11 mouse cellular contexts compared by ENCODE assay signal in the genomic region with DNA sequence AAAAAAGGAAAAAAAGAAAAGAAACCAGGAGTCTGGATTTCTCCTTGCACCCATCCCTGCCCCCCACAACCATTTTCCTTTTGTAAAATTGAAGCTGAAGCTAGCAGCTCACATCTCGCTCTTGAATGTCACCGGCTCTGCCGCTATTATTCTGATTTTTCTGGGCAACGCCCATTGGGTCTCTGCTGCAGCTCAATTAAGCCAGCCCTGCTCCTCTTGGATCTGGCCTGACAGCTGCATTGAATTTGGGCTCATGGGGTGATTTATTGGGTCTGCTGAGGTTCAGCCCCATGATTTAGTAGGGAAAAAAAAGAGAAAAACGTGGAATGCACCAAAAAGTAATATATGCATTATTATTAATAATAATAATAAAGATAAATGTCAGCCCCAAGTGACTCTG.
DNase-seq lines count a peak whose midpoint lies in the region; ATAC-seq lines count a peak whose summit lies in the region.
"Had no signal": no experiment of that assay in that cellular context is flagged by ENCODE, and none has a peak within 500 bp of the region (broad histone marks: within the 10 kb centered on the region; RNA-seq: fewer than 3 reads in every experiment).

No protein-coding gene starts in this region.

- no peaks in the 10 kb centered on the region for H3K9me3 ChIP-seq in heart, embryonic 14.5 days (ENCODE audit: control insufficient read depth, low read length)
- H3K9me3 ChIP-seq in midbrain, embryonic 14.5 days (ENCODE audit: control insufficient read depth, low read length) = no peaks in the 10 kb centered on the region
- no peaks in the 10 kb centered on the region for H3K9me3 ChIP-seq in midbrain, embryonic 11.5 days (ENCODE audit: control insufficient read depth, low read length)
- H3K9me3 ChIP-seq in forebrain, embryonic 14.5 days (replicated peaks; ENCODE audit: control insufficient read depth, low read length) = no peaks in the 10 kb centered on the region
- H3K9me3 ChIP-seq in neural tube, embryonic 11.5 days (ENCODE audit: control insufficient read depth, low read length) = no peaks in the 10 kb centered on the region

- H3K27me3 ChIP-seq in heart, embryonic 14.5 days (ENCODE audit: control insufficient read depth, insufficient read depth, low read length) = peaks cover 11% of the 10 kb centered on the region
- no peaks in the 10 kb centered on the region for H3K27me3 ChIP-seq in midbrain, embryonic 14.5 days (ENCODE audit: control insufficient read depth, insufficient read depth, low read length)
- H3K27me3 ChIP-seq in midbrain, embryonic 11.5 days (ENCODE audit: control insufficient read depth, insufficient read depth, low read length) = no peaks in the 10 kb centered on the region
- H3K27me3 ChIP-seq in forebrain, embryonic 14.5 days (replicated peaks; ENCODE audit: control insufficient read depth, insufficient read depth, low read length) = no peaks in the 10 kb centered on the region
- no peaks in the 10 kb centered on the region for H3K27me3 ChIP-seq in neural tube, embryonic 11.5 days (ENCODE audit: control insufficient read depth, insufficient read depth, low read length)

- no peaks in the 10 kb centered on the region for H3K36me3 ChIP-seq in heart, embryonic 14.5 days (ENCODE audit: control insufficient read depth, insufficient read depth, low read length)
- no peaks in the 10 kb centered on the region for H3K36me3 ChIP-seq in midbrain, embryonic 14.5 days (ENCODE audit: control insufficient read depth, insufficient read depth, low read length)
- no peaks in the 10 kb centered on the region for H3K36me3 ChIP-seq in midbrain, embryonic 11.5 days (ENCODE audit: control insufficient read depth, insufficient read depth, low read length)
- H3K36me3 ChIP-seq in forebrain, embryonic 14.5 days (ENCODE audit: control insufficient read depth, insufficient read depth, low read length) = no peaks in the 10 kb centered on the region
- H3K36me3 ChIP-seq in neural tube, embryonic 11.5 days (ENCODE audit: control insufficient read depth, insufficient read depth, low read length) = no peaks in the 10 kb centered on the region

- H3K27ac ChIP-seq in heart, embryonic 14.5 days (replicated peaks in 1 of 2; ENCODE audit: control insufficient read depth in 1 of 2, insufficient read depth in 1 of 2, low read depth in 2 of 2, low read length in 2 of 2) = peak overlapping the region in 1 of 2 experiments; percentile 69; a peak in 3 of 4 replicates
- no peak overlapping the region for H3K27ac ChIP-seq in midbrain, embryonic 14.5 days (replicated peaks; ENCODE audit: low read depth, low read length)
- no peak overlapping the region for H3K27ac ChIP-seq in midbrain, embryonic 11.5 days (ENCODE audit: low read depth, low read length)
- no peak overlapping the region for H3K27ac ChIP-seq in forebrain, embryonic 14.5 days (ENCODE audit: low read depth, low read length)
- no peak overlapping the region for H3K27ac ChIP-seq in neural tube, embryonic 11.5 days (ENCODE audit: low read depth, low read length)

- peaks cover 14 to 15% of the 10 kb centered on the region in 2 experiments for H3K4me1 ChIP-seq in heart, embryonic 14.5 days (ENCODE audit: control insufficient read depth in 2 of 2, insufficient read depth in 2 of 2, low read length in 2 of 2)
- peaks cover 6% of the 10 kb centered on the region; the same call in 1 of the 2 replicates for H3K4me1 ChIP-seq in midbrain, embryonic 14.5 days (ENCODE audit: control insufficient read depth, insufficient read depth, low read length)
- no peaks in the 10 kb centered on the region for H3K4me1 ChIP-seq in midbrain, embryonic 11.5 days (ENCODE audit: control insufficient read depth, insufficient read depth, low read length)
- H3K4me1 ChIP-seq in forebrain, embryonic 14.5 days (ENCODE audit: control insufficient read depth, insufficient read depth, low read length) = no peaks in the 10 kb centered on the region
- H3K4me1 ChIP-seq in neural tube, embryonic 11.5 days (ENCODE audit: control insufficient read depth, insufficient read depth, low read length) = 0 out of 2 replicates have a peak, but pooled peaks cover 2% of the 10 kb centered on the region

- no peak for DNase-seq in heart, postnatal 25 days (ENCODE audit: low spot score)
- peak; percentile 14 for DNase-seq in midbrain, embryonic 14.5 days
- DNase-seq in midbrain, embryonic 11.5 days (ENCODE audit: low spot score, missing footprints) = no peak
- peak; percentile 39 for DNase-seq in forebrain, embryonic 14.5 days (ENCODE audit: low spot score)
- peak; percentile 24 for DNase-seq in neural tube, embryonic 11.5 days (ENCODE audit: low spot score)
- DNase-seq in layer of hippocampus, postnatal 36 days = no peak
- no peak for DNase-seq in testis, postnatal 14 days (ENCODE audit: low spot score)
- DNase-seq: left cerebral cortex, postnatal 4 days; thymus, postnatal 36 days had no signal

- H3K4me2 ChIP-seq in heart, embryonic 14.5 days (ENCODE audit: low read length) = peak overlapping the region; percentile 59
- no peak overlapping the region for H3K4me2 ChIP-seq in midbrain, embryonic 14.5 days (ENCODE audit: low read length)
- no peak overlapping the region for H3K4me2 ChIP-seq in midbrain, embryonic 11.5 days
- no peak overlapping the region for H3K4me2 ChIP-seq in forebrain, embryonic 14.5 days (ENCODE audit: low read length)
- H3K4me2 ChIP-seq in neural tube, embryonic 11.5 days (ENCODE audit: low read depth) = no peak overlapping the region

- intact Hi-C loops in heart, postnatal 25 days (cut with DNase I) = no loop called here

- no peak overlapping the region for H3K9ac ChIP-seq in heart, embryonic 14.5 days (ENCODE audit: low read length)
- H3K9ac ChIP-seq in midbrain, embryonic 14.5 days (replicated peaks; ENCODE audit: low read length) = no peak overlapping the region; the same call in 1 of the 2 replicates
- H3K9ac ChIP-seq in midbrain, embryonic 11.5 days (ENCODE audit: low read length) = no peak overlapping the region
- H3K9ac ChIP-seq in forebrain, embryonic 14.5 days (ENCODE audit: low read length) = no peak overlapping the region
- H3K9ac ChIP-seq in neural tube, embryonic 11.5 days (ENCODE audit: low read length) = no peak overlapping the region

- H3K4me3 ChIP-seq in heart, embryonic 14.5 days (ENCODE audit: control insufficient read depth in 1 of 2, insufficient read depth in 1 of 2, low read depth in 1 of 2, low read length in 2 of 2) = no peak overlapping the region
- H3K4me3 ChIP-seq in midbrain, embryonic 14.5 days (replicated peaks; ENCODE audit: low read depth, low read length) = no peak overlapping the region
- no peak overlapping the region for H3K4me3 ChIP-seq in midbrain, embryonic 11.5 days (ENCODE audit: low read depth, low read length)
- H3K4me3 ChIP-seq in forebrain, embryonic 14.5 days (ENCODE audit: low read depth, low read length) = no peak overlapping the region
- H3K4me3 ChIP-seq in neural tube, embryonic 11.5 days (ENCODE audit: low read depth, low read length) = no peak overlapping the region

- 28% methylated on average over 5 of the region's 5 CpGs for WGBS in heart, embryonic 14.5 days
- 23% methylated on average over 5 of the region's 5 CpGs for WGBS in midbrain, embryonic 14.5 days
- 42% methylated on average over 5 of the region's 5 CpGs for WGBS in midbrain, embryonic 11.5 days
- 12% methylated on average over 5 of the region's 5 CpGs for WGBS in forebrain, embryonic 14.5 days
- WGBS in neural tube, embryonic 11.5 days = 29% methylated on average over 5 of the region's 5 CpGs

- ATAC-seq in heart, embryonic 14.5 days (ENCODE audit: insufficient number of reproducible peaks, insufficient read depth, low FRiP score, low read depth) = no peak
- no peak for ATAC-seq in midbrain, embryonic 14.5 days (ENCODE audit: low FRiP score, low TSS enrichment)
- no peak for ATAC-seq in midbrain, embryonic 11.5 days (ENCODE audit: low FRiP score)
- ATAC-seq in forebrain, embryonic 14.5 days = peak; percentile 44; the same call in 1 of the 2 replicates
- no peak for ATAC-seq in neural tube, embryonic 11.5 days (ENCODE audit: insufficient read depth, low FRiP score, low TSS enrichment)
- ATAC-seq: inflammation-experienced regulatory T-cells, adult 6 months had no signal

Comparison
In these comparisons a context has a peak if more than half of its experiments do, and no peak if none do; other contexts are left out.
1. DNase-seq: peak in midbrain, embryonic 14.5 days (single experiment), forebrain, embryonic 14.5 days (single experiment) and neural tube, embryonic 11.5 days (single experiment); none in heart, postnatal 25 days (single experiment), midbrain, embryonic 11.5 days (single experiment), layer of hippocampus, postnatal 36 days (0 of 2) and testis, postnatal 14 days (single experiment).